Mouse (Mus musculus): ENCODE data around the gene Rtf1.

DNA sequence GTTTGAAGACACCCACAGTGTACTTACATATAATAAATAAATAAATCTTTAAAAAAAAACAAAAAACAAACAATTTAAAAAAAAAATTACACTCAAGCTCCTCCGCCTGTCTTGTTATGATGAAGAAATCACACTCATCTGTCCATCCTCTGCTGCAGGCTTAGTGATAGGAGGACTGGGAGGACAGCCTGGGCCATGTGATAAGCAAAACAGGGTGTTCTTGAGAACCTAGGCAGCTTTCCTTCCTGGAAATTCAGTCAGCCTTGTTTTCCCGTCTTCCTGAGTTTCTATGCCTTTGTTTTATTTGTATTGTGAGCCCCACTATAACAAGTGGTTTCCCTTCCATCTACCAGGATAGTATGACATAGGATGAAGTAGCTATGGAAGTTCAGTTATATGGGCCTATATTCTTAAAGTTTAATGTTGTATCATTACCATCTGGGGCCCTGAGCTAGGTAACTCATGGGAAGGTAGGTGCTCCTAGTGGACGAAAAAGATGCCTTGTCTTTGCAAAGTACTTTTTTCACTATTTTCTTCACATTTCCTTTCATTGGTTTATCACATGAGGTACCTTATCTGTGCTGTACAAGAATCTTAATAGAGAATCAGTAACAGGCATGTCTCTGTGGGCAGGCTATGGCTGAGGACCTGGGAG lies 53.0 kb downstream of the Rtf1 start:
- TF ChIP-seq GATA1 (IDR thresholded peaks at IDR 0.05; ENCODE audit: low read length) (no peak), TAL1 (IDR thresholded peaks at IDR 0.05; ENCODE audit: low read length) (no peak)

Data from erythroblast, embryonic 14.5 days (primary cell).